Mouse (Mus musculus): ENCODE measurements around the gene Krtcap2. TPM values are rescaled to one million over a fixed set of nuclear protein-coding genes. Genes with fewer than 3 reads are reported as not detected.
A peak's percentile ranks its signal among the peaks of the same experiment; 100 is the strongest.

Krtcap2 gene
- polyA plus RNA-seq, 2 experiments: 26.3 to 138 TPM

DNA sequence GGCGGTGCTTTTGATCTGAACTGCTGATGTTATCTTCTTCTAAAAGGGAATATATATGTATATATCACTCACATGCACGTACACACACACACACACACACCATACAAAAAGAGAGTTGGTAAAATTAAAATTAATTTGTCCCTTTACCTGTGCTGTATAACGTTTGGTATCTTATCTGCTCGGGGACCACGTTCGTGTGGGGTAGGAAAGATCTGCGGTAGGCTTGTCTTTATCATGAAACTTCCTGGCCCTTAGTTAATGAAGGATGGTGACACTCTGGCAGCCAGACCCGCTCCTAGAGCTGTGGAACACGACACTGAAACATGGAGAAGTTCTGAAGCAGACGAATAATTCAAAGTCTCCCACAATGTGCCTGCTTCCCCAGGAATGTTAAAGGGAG, 46.1 kb downstream of the Krtcap2 start:
- Histone ChIP-seq H3K9ac (replicated peaks) (no peak overlapping the region), H3K4me3 (ENCODE audit: insufficient read depth in 1 of 2, low read depth in 2 of 2, low read length in 2 of 2) (no peak overlapping the region), H3K9me3 (ENCODE audit: control insufficient read depth, low read length) (no peaks in the 10 kb centered on the region), H3K4me1 (replicated peaks; ENCODE audit: control insufficient read depth in 2 of 2, insufficient read depth in 2 of 2, low read length in 1 of 2) (peaks cover 0 to 13% of the 10 kb centered on the region in 2 experiments; a peak in 2 of 4 replicates), H3K4me2 (ENCODE audit: low read depth) (no peak overlapping the region), H3K27ac (no peak overlapping the region), H3K36me3 (replicated peaks; ENCODE audit: control insufficient read depth, insufficient read depth, low read depth) (no peaks in the 10 kb centered on the region), H3K27me3 (ENCODE audit: control insufficient read depth, insufficient read depth, low read length) (no peaks in the 10 kb centered on the region)
- DNase-seq (ENCODE audit: low read depth in 3 of 3, low spot score in 3 of 3): no peak
- no peak for TF ChIP-seq CTCF (IDR thresholded peaks at IDR 0.05; ENCODE audit: low read depth)
- no peak for TF ChIP-seq EP300 (IDR thresholded peaks at IDR 0.05; ENCODE audit: low read depth)
- ATAC-seq (ENCODE audit: insufficient read depth): no peak
- WGBS (ENCODE audit: insufficient replicate concordance): 21% methylated on average over 10 of the region's 10 CpGs

DNA sequence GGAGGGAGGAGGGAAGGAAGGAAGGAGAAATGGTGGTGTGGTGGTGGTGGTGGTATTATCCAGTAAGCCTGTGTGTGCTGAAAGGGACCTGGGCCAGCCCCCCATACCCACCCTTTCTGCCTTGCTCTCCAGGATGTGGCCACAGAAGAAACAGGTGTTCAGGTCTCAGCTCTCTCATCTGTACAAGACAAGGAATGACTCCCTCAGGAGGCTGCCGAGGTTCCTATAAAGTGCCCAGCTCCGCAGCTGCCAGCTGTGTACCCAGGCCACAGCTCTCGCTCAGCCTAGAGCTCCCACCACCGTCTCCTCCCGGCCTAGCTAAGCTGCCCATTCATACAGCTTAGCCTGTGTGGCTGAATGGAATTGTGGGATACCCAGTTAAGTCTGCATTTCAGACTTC, 46.5 kb downstream of the Krtcap2 start:
- Histone ChIP-seq H3K4me2 (ENCODE audit: low read depth) (no peak overlapping the region), H3K4me1 (replicated peaks; ENCODE audit: control insufficient read depth in 2 of 2, insufficient read depth in 2 of 2, low read length in 1 of 2) (peaks cover 0 to 13% of the 10 kb centered on the region in 2 experiments; a peak in 2 of 4 replicates), H3K9ac (replicated peaks) (no peak overlapping the region), H3K9me3 (ENCODE audit: control insufficient read depth, low read length) (no peaks in the 10 kb centered on the region), H3K27ac (no peak overlapping the region), H3K36me3 (replicated peaks; ENCODE audit: control insufficient read depth, insufficient read depth, low read depth) (no peaks in the 10 kb centered on the region), H3K27me3 (ENCODE audit: control insufficient read depth, insufficient read depth, low read length) (no peaks in the 10 kb centered on the region), H3K4me3 (ENCODE audit: insufficient read depth in 1 of 2, low read depth in 2 of 2, low read length in 2 of 2) (no peak overlapping the region)
- 61% methylated on average over 5 of the region's 5 CpGs for WGBS (ENCODE audit: insufficient replicate concordance)
- TF ChIP-seq EP300 (IDR thresholded peaks at IDR 0.05; ENCODE audit: low read depth): no peak
- TF ChIP-seq CTCF (IDR thresholded peaks at IDR 0.05; ENCODE audit: low read depth): no peak
- ATAC-seq (ENCODE audit: insufficient read depth) (no peak), DNase-seq (ENCODE audit: low read depth in 3 of 3, low spot score in 3 of 3) (no peak)

DNA sequence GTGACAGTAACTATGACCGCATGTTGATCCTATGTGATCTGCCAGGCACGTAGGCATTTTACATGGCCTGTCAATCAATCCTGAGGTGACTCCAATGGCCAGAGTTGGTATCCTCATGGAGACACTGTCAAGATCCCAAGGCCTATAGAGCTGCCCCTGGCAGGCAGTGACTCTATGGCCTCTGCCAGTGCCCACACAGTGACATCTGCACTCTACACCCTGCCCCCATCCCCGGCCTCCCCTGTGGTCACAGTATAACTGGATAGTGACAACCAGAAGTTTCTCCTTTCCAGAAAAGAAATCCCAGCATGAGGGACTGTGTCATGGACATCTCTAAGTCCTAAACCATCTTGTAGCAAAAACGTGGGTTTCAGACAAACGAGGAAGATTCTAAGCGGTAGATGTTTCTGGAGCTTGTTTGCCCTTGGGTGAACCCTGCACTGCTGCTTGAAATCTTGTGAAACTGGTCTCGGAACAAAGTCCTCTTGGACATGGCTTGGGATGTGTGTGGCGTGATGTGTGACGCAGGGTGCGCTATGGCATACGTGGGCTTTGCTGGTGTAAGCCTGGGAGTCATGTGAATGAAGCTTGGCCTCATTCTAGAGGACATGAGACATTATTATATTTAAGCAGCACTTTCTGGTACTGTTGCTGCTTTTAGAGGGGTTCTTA, 47.6 kb downstream of the Krtcap2 start:
- Histone ChIP-seq H3K27ac (no peak overlapping the region), H3K36me3 (replicated peaks; ENCODE audit: control insufficient read depth, insufficient read depth, low read depth) (no peaks in the 10 kb centered on the region), H3K4me1 (replicated peaks; ENCODE audit: control insufficient read depth in 2 of 2, insufficient read depth in 2 of 2, low read length in 1 of 2) (peaks cover 0 to 13% of the 10 kb centered on the region in 2 experiments; a peak in 2 of 4 replicates), H3K27me3 (ENCODE audit: control insufficient read depth, insufficient read depth, low read length) (no peaks in the 10 kb centered on the region), H3K4me3 (ENCODE audit: insufficient read depth in 1 of 2, low read depth in 2 of 2, low read length in 2 of 2) (no peak overlapping the region), H3K4me2 (ENCODE audit: low read depth) (no peak overlapping the region), H3K9me3 (ENCODE audit: control insufficient read depth, low read length) (no peaks in the 10 kb centered on the region), H3K9ac (replicated peaks) (no peak overlapping the region)
- TF ChIP-seq EP300 (IDR thresholded peaks at IDR 0.05; ENCODE audit: low read depth) (no peak), CTCF (IDR thresholded peaks at IDR 0.05; ENCODE audit: low read depth) (no peak)
- ATAC-seq (ENCODE audit: insufficient read depth) (peak; percentile 57), DNase-seq (ENCODE audit: low read depth in 3 of 3, low spot score in 3 of 3) (no peak)
- WGBS (ENCODE audit: insufficient replicate concordance): 69% methylated on average over 11 of the region's 11 CpGs

DNA sequence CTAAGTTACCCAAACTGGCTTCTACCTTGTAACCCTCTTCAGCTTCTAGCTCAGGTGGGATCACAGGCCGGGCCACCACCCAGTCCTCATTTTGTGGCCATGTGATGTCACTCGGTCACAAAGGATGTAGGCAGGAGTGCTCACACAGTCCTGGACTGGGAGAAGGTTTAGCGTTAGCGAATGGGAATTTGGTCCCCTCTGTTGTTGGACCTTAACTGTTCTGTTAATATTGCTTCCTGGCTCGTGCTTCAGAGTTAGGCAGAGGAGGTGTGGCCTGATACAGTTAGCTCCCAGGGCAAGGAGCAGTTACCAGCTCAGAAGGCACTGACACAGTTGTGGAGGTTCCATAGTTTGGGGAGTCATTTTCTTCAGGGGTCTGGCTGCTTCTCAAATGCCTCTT, 48.4 kb downstream of the Krtcap2 start:
- H3K36me3 ChIP-seq (replicated peaks; ENCODE audit: control insufficient read depth, insufficient read depth, low read depth): no peaks in the 10 kb centered on the region
- no peak overlapping the region for H3K9ac ChIP-seq (replicated peaks)
- peaks cover 0 to 13% of the 10 kb centered on the region in 2 experiments; a peak in 2 of 4 replicates for H3K4me1 ChIP-seq (replicated peaks; ENCODE audit: control insufficient read depth in 2 of 2, insufficient read depth in 2 of 2, low read length in 1 of 2)
- ATAC-seq (ENCODE audit: insufficient read depth) (no peak), DNase-seq (ENCODE audit: low read depth in 3 of 3, low spot score in 3 of 3) (no peak)
- TF ChIP-seq CTCF (IDR thresholded peaks at IDR 0.05; ENCODE audit: low read depth) (no peak), EP300 (IDR thresholded peaks at IDR 0.05; ENCODE audit: low read depth) (no peak)
- H3K27ac ChIP-seq: no peak overlapping the region
- H3K4me3 ChIP-seq (ENCODE audit: insufficient read depth in 1 of 2, low read depth in 2 of 2, low read length in 2 of 2): no peak overlapping the region
- H3K9me3 ChIP-seq (ENCODE audit: control insufficient read depth, low read length): no peaks in the 10 kb centered on the region
- H3K27me3 ChIP-seq (ENCODE audit: control insufficient read depth, insufficient read depth, low read length): peaks cover under 1% of the 10 kb centered on the region
- WGBS (ENCODE audit: insufficient replicate concordance): 64% methylated on average over 5 of the region's 5 CpGs
- no peak overlapping the region for H3K4me2 ChIP-seq (ENCODE audit: low read depth)

DNA sequence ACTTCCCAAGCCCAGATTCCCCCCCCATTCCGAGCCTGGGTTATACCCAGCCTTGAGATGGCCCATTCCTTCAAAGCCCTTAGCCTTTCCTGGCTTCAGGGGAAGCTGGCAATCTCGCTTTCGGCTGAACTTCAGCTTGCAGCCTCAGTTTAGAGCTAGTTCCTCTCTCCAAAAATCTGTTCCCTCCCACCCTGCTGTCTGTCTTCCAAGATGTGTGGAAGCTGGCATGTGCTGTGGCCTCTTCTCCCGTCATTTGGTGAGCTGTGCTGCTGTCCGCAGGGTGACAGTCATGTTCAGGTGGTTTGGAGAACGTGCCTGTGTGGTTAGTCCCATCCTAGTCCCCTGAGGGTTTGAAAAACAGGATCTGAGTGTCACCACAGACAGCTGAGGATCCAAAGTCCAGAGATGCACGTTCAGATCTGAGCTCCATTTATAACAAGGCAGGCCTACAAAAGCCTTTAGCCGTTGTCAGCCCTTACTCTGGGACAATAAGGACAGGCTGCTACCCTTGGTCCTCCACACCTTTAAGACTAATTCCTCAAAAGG, 50.0 kb downstream of the Krtcap2 start:
- Histone ChIP-seq H3K36me3 (replicated peaks; ENCODE audit: control insufficient read depth, insufficient read depth, low read depth) (no peaks in the 10 kb centered on the region), H3K4me1 (replicated peaks; ENCODE audit: control insufficient read depth in 2 of 2, insufficient read depth in 2 of 2, low read length in 1 of 2) (peaks cover 0 to 13% of the 10 kb centered on the region in 2 experiments; a peak in 2 of 4 replicates), H3K9ac (replicated peaks) (no peak overlapping the region), H3K4me2 (ENCODE audit: low read depth) (no peak overlapping the region), H3K27ac (no peak overlapping the region), H3K4me3 (ENCODE audit: insufficient read depth in 1 of 2, low read depth in 2 of 2, low read length in 2 of 2) (no peak overlapping the region), H3K27me3 (ENCODE audit: control insufficient read depth, insufficient read depth, low read length) (peaks cover 9% of the 10 kb centered on the region), H3K9me3 (ENCODE audit: control insufficient read depth, low read length) (no peaks in the 10 kb centered on the region)
- DNase-seq (ENCODE audit: low read depth in 3 of 3, low spot score in 3 of 3) (no peak), ATAC-seq (ENCODE audit: insufficient read depth) (no peak)
- no peak for TF ChIP-seq CTCF (IDR thresholded peaks at IDR 0.05; ENCODE audit: low read depth)
- TF ChIP-seq EP300 (IDR thresholded peaks at IDR 0.05; ENCODE audit: low read depth): no peak
- WGBS (ENCODE audit: insufficient replicate concordance): 46% methylated on average over 8 of the region's 8 CpGs

Measured in liver, embryonic 14.5 days (tissue).